Mouse (Mus musculus) ovary, postnatal 36 days (tissue): ENCODE data around the gene Sinhcaf.
"Not testable (repeated sequence)": the region's sequence is repeated elsewhere in the genome, so short reads cannot be mapped to it uniquely, and the experiment has no call there.

Experiments used
- DNase-seq: peaks from one replicate; pipeline ENCODE4 v3.0.0; 2022; ENCODE audit warnings: low spot score, mixed read lengths

The Sinhcaf gene

GRCm38 (mm10) chr6:148945509-148946408 lies 508 bp downstream of the Sinhcaf start:
- DNase-seq, result peak; percentile 52

DNA sequence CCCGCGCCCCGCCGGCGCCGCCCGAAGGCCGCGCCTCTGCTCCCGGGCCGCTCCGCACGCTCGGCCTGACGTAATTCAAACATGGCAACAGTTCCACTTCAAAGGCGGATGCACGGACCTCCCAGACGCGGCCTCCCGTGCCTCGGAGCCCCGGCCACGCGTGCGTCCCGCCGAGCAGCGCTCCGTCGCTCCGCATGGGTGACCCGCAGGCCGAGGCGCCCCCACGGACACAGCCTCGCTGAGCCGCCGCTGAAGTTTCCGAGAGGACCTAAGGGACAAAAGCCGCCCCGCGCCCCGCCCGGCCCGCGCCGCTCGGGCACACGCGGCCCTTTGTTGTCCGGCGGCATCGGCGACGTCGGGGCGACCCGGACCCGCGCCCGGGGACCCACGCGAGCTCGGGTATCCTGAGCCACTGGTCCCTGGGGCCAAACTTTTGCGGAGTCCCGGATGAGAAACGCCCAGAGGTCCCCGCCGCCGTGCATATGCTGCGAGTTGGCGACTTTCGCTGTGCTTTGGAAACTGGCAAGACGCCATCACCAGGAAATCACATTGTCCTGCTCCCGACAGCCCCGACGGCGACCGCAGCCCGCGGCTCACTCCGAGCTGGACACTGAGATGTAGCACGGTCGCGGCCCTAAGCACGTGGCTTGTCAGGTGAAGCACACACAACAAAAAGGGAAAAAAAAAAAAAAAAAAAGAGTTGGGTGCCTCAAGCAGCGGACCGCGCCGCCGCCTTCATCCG lies 1.3 kb downstream of the Sinhcaf start:
- peak; percentile 68 for DNase-seq

DNA sequence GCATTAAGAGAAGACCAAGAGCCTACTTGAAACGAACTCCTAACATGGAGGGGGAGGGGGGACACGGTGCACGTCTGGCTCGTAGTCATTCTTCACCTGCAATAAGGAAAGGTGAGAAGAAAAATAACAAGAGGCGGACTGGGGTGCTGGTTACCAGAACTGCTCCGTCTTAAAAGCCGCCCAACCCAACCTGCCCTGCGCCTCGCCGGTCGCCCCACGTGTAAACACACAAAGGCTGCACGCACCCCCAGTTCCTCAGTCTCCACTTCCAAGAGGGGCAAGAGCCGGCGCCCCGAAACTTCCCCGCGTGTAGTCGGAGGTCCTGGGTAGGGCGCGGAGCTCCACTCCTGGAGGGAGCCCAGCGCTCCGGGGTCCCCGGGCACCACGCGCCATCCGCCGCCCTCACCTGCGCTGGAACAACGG lies 1.9 kb downstream of the Sinhcaf start:
- no peak for DNase-seq

DNA sequence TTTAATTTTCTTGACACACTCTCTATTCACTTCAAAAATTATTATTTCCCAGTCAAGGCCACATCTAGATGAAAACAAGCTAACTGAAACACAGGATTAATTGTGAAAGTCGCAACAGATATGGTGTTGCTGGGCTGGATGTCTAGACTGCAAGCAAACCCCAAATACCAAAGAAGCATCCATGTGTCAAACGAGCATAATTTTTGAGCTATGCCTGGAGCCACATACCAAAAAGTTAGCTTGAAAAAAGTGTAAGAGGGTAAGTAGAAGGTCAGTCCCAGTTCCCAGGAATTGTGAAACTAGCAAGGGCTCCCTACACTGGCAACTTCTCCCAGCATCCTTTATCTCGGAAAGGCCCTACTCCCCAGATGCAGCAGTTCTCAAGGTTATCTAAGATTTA lies 2.6 kb downstream of the Sinhcaf start:
- DNase-seq, result no peak

GRCm38 (mm10) chr6:148942406-148942805 lies 3.9 kb downstream of the Sinhcaf start:
- no peak for DNase-seq

- DNase-seq, result no peak
These were observed 4.4 kb downstream of the Sinhcaf start for GRCm38 (mm10) chr6:148941880-148942279.

DNA sequence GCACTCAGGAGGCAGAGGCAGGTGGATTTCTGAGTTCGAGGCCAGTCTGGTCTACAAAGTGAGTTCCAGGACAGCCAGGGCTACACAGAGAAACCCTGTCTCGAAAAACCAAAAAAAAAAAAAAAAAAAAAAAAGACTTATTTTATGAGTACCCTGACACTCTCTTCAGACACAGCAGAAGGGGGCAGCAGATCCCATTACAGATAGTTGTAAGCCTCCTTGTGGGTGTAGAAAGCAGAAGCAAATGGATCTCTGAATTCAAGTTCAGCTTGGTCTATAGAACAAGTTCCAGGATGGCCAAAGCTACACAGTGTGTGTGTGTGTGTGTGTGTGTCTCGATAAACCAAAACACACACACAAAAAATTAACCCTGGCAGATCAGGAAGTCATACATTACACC lies 5.9 kb downstream of the Sinhcaf start:
- DNase-seq, result not testable (repeated sequence)

DNA sequence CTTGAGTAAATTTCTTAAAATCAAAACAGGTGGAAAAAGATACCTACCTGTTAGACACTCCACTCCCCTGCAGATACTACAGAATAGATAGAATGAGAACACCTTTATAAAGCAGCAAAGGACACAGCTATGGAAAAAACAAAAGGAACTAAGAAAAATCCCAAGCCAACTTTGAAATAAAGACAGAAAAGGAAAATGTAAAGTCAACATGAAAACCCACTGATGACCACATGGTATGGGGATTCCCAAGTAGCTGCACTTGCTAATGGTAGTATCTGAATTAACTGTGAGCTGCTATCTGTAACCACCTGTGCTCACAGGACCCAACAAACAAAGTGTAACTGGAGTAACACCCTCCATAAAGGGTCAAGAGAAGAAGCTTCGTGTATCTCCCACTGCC lies 8.6 kb downstream of the Sinhcaf start:
- no peak for DNase-seq

DNA sequence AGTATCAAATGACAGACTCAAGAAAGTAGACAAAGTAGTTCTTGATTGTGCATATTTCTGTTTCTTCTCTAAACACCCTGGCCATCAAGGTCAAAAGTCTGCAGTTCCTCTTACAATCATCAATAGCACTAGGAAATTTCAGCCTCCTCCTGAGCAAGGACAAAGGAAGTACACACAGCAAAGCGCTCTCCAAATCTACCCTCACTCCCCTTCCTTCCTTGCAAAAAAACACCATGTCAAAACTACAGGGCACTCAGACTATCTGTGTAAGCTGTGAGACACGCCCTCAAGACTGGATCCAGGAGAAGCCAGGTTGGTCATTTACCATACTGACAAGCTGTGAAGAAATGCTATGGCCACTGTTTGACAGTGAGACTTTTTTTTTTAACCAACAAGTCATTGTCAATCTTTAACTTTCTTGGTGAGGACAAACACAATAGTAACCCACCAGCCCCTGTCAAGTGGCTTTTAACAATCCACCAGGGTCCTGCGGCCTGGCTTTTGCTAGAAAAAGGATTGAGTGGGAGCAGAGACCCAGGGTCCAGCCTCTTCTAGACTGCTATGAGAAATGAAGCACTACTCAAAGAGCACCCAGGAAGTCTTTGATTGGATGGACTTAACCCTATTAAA lies 11.2 kb downstream of the Sinhcaf start:
- no peak for DNase-seq

- no peak for DNase-seq
These were observed 15.0 kb downstream of the Sinhcaf start for GRCm38 (mm10) chr6:148931281-148931680.

DNA sequence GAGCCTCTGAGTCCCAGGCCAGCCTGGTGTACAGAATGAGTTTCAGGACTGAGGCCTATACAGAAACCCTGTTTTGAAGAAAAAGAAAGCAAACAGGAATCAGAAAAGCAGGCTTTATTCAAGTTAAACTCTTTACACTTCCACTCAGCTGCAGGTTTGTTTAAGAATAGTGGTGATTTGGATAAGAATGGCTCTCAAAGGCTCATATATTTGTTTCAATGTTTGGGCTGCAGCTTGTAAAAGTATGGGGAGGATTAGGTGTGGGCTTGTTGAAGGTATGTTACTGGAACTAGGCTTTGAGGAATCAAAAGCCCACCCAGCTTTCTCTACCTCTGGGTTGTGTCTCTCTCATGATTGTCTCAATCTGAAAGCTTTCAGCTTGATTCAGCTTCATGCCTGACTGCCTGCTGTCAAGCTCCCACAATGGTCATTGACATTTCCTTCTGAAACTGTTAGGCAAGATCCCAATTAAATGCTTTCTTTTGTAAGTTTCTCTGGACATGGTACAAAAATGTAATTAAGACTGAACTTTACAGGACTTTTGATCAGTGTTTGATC lies 27.3 kb downstream of the Sinhcaf start:
- DNase-seq, result no peak

- DNase-seq, result no peak
These were observed 28.6 kb downstream of the Sinhcaf start for GRCm38 (mm10) chr6:148917672-148918071.

DNA sequence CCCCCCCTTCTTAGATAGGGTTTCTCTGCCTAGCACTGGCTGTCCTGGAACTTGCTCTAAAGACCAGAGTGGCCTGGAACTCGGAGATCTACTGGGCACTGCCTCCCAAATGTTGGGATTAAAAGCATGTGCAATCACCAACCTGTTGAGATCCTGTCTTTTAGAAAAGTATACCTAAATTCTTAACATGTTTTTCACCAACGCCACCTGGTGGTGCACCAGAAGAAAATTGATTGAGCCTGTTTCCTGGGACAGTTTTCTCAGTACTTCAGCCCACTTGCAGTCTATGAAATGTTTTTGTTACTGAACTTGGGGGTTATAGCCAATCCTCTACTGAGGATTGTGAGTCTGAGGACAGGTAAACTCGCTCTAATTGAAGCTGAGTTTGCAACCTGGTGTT lies 29.4 kb downstream of the Sinhcaf start:
- DNase-seq, result no peak

DNA sequence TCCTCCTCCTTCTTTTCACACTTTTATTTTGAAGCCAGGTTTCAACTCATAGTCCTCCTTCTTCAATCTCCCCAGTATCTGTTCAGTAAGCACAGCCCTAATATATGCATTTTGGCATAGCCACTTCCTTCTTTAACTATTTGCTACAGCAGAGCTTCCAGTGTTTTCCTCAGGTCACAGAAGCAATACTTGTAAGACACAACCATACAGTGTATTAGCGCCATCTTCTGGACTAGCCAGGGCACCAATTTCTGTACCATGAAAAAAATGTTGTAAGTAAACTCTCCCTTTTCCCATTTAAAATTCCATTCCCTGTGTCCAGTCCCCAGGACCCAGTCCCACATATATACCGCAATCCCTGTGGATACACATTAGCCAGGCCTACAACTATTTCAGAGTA lies 32.3 kb downstream of the Sinhcaf start:
- no peak for DNase-seq

DNA sequence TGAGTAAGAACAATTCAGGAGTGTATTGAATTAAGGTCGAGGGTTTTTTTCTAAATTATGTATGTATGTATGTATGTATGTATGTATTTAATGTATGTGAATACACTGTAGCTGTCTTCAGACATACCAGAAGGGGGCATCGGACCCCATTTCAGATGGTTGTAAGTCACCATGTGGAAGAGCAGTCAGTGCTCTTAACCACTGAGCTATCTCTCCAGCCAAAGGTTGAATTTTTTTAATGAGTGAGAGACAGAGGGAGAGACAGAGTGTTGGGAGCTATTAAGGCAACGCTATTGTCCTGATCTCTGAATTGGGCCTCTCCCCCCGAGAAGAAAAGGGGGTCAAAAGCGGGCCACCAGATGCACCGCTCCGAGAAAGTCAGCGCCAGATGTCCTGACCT lies 34.4 kb downstream of the Sinhcaf start:
- DNase-seq, result not testable (repeated sequence)

- DNase-seq, result no peak
These were observed 39.3 kb downstream of the Sinhcaf start for GRCm38 (mm10) chr6:148906958-148907357.

GRCm38 (mm10) chr6:148902728-148903127 lies 43.5 kb downstream of the Sinhcaf start:
- DNase-seq, result no peak

DNA sequence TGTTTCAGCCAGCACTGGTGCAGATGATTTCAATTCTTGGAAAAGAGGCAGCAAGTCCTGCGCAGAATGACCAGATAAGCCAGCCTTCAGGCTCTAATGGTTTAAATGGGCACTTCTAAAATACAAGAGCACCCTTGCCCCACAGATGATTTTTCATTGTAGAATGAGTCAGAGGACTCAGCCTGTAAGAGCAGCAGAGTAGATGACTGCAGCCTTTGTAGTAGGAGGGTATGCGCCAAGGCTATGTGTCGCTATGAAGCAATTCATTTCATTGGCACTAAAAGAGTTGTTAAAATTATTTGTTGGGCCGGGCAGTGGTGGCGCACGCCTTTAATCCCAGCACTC lies 49.8 kb downstream of the Sinhcaf start:
- DNase-seq, result no peak

GRCm38 (mm10) chr6:148895773-148896506 lies 50.3 kb downstream of the Sinhcaf start, which contains the start of gene Caprin2:
Gene Caprin2 (minus strand): TSS chr6:148896237.
- peak; percentile 95 for DNase-seq

DNA sequence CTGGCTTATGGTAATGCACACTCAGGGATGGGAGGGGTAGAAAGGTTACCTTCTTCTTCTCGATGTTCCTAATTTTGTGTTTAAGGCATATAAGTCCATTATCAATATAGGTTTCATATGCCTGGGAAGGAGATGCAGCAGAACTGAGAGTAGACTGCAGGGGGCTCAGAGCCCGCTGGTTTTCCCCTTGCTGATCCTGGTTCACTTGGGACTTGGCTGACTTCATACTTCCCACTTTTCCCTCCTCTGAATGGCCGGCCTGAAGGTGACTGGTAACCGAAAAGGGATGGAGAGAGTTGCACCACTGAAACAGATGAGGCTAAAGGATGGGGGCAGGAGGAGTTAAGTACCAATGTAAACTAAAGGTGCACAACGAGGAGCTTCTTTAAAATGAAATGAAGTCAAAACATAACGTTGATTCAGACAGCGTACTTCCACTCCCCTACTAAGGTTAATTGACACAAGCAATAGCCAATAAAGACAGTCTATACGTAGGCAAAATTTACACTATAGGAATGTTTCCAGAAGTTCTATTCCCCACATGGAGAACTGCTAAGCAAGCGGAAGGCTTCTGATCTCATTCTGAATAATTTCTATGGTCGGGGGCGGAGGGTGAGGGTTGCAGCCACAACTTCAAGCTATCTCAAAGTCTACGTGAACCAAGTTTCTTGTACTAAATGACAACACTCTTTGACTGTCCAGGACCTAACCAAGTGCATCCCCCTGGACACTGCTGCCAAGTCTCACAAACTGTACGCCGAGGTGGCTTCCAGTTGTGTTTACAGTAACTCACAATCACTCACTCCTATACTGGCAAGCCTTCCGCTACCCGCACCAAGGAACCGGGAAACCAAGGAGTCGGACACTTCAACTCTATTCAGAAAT lies 51.1 kb downstream of the Sinhcaf start:
- DNase-seq, result no peak

GRCm38 (mm10) chr6:148873911-148874310 lies 72.4 kb downstream of the Sinhcaf start:
- no peak for DNase-seq
